Mouse (Mus musculus): ENCODE measurements around the gene Ubn1. TPM values are rescaled to one million over a fixed set of nuclear protein-coding genes. Genes with fewer than 3 reads are reported as not detected.

The Ubn1 gene
- total and polyA plus RNA-seq, 2 experiments from 2014 or later = 8.2 to 29.8 TPM

- TF ChIP-seq CTCF (IDR thresholded peaks at IDR 0.05; ENCODE audit: low read depth) = no peak
- ATAC-seq (peak; percentile 41; the same call in 1 of the 2 replicates), DNase-seq (ENCODE audit: low spot score) (no peak)
- 52% methylated on average over 14 of the region's 14 CpGs for WGBS
- Histone ChIP-seq H3K36me3 (ENCODE audit: insufficient read depth, low read length) (no peaks in the 10 kb centered on the region), H3K27ac (no peak overlapping the region), H3K27me3 (ENCODE audit: insufficient read depth, low read length) (peaks cover 41% of the 10 kb centered on the region), H3K9me3 (ENCODE audit: low read length) (no peaks in the 10 kb centered on the region), H3K4me3 (ENCODE audit: low read length) (no peak overlapping the region), H3K9ac (replicated peaks; ENCODE audit: low read length) (no peak overlapping the region), H3K4me1 (ENCODE audit: insufficient read depth, low read length) (peaks cover 6% of the 10 kb centered on the region; the same call in 1 of the 2 replicates), H3K4me2 (ENCODE audit: low read depth, low read length) (no peak overlapping the region)
Measured at GRCm38 (mm10) chr16:5134623-5135330, 84.9 kb downstream of the Ubn1 start.

- Histone ChIP-seq H3K9ac (replicated peaks; ENCODE audit: low read length) (no peak overlapping the region), H3K27me3 (ENCODE audit: insufficient read depth, low read length) (peaks cover 35% of the 10 kb centered on the region), H3K36me3 (ENCODE audit: insufficient read depth, low read length) (no peaks in the 10 kb centered on the region), H3K4me1 (ENCODE audit: insufficient read depth, low read length) (peaks cover 6% of the 10 kb centered on the region; the same call in 1 of the 2 replicates), H3K4me3 (ENCODE audit: low read length) (no peak overlapping the region), H3K9me3 (ENCODE audit: low read length) (no peaks in the 10 kb centered on the region), H3K27ac (no peak overlapping the region), H3K4me2 (ENCODE audit: low read depth, low read length) (no peak overlapping the region)
- 70% methylated on average over 8 of the region's 8 CpGs for WGBS
- no peak for TF ChIP-seq CTCF (IDR thresholded peaks at IDR 0.05; ENCODE audit: low read depth)
- ATAC-seq (no peak), DNase-seq (ENCODE audit: low spot score) (no peak)
Measured at GRCm38 (mm10) chr16:5135551-5136261, 85.8 kb downstream of the Ubn1 start.

Other genes with a start within 250 kb of the Ubn1 start
- gene 4930562C15Rik, start 214.6 kb upstream of the Ubn1 start, total RNA-seq (2014; rRNA removed) = 0.47 TPM in 1 of 2 replicates, not detected in the other
- gene 4930562C15Rik, start 214.6 kb upstream of the Ubn1 start, polyA plus RNA-seq (2015; fragmentation: Nextera tagmentation; extraction: Ambion mirVana) = 0.29 and 0.31 TPM in 2 replicates
- 37.6 and 38.8 TPM in 2 replicates for gene Ubald1, start 169.7 kb upstream of the Ubn1 start, total RNA-seq (2014; rRNA removed)
- gene Ubald1, start 169.7 kb upstream of the Ubn1 start, polyA plus RNA-seq (2015; fragmentation: Nextera tagmentation; extraction: Ambion mirVana) = 66.3 and 66.6 TPM in 2 replicates
- 217 and 235 TPM in 2 replicates for gene Mgrn1, start 163.8 kb upstream of the Ubn1 start, total RNA-seq (2014; rRNA removed)
- 123 and 126 TPM in 2 replicates for gene Mgrn1, start 163.8 kb upstream of the Ubn1 start, polyA plus RNA-seq (2015; fragmentation: Nextera tagmentation; extraction: Ambion mirVana)
- 29.8 and 43.0 TPM in 2 replicates for gene Nudt16l1, start 111.3 kb upstream of the Ubn1 start, total RNA-seq (2014; rRNA removed)
- gene Nudt16l1, start 111.3 kb upstream of the Ubn1 start, polyA plus RNA-seq (2015; fragmentation: Nextera tagmentation; extraction: Ambion mirVana) = 119 and 121 TPM in 2 replicates
- gene Anks3, start 85.9 kb upstream of the Ubn1 start, total RNA-seq (2014; rRNA removed) = 35.0 and 47.7 TPM in 2 replicates
- gene Anks3, start 85.9 kb upstream of the Ubn1 start, polyA plus RNA-seq (2015; fragmentation: Nextera tagmentation; extraction: Ambion mirVana) = 38.0 and 44.1 TPM in 2 replicates
- gene Sept12, start 52.2 kb upstream of the Ubn1 start, total RNA-seq (2014; rRNA removed) = not detected in 2 replicates
- not detected in 2 replicates for gene Sept12, start 52.2 kb upstream of the Ubn1 start, polyA plus RNA-seq (2015; fragmentation: Nextera tagmentation; extraction: Ambion mirVana)
- not detected in 2 replicates for gene Smim22, start 42.8 kb upstream of the Ubn1 start, total RNA-seq (2014; rRNA removed)
- 6.5 and 6.6 TPM in 2 replicates for gene Smim22, start 42.8 kb upstream of the Ubn1 start, polyA plus RNA-seq (2015; fragmentation: Nextera tagmentation; extraction: Ambion mirVana)
- 105 and 126 TPM in 2 replicates for gene Rogdi, start 36.5 kb upstream of the Ubn1 start, total RNA-seq (2014; rRNA removed)
- 142 and 148 TPM in 2 replicates for gene Rogdi, start 36.5 kb upstream of the Ubn1 start, polyA plus RNA-seq (2015; fragmentation: Nextera tagmentation; extraction: Ambion mirVana)
- gene Glyr1, start 194 bp upstream of the Ubn1 start, total RNA-seq (2014; rRNA removed) = 154 and 161 TPM in 2 replicates
- 136 and 139 TPM in 2 replicates for gene Glyr1, start 194 bp upstream of the Ubn1 start, polyA plus RNA-seq (2015; fragmentation: Nextera tagmentation; extraction: Ambion mirVana)
- gene Ppl, start 82.4 kb downstream of the Ubn1 start, total RNA-seq (2014; rRNA removed) = 0.07 and 0.16 TPM in 2 replicates
- gene Ppl, start 82.4 kb downstream of the Ubn1 start, polyA plus RNA-seq (2015; fragmentation: Nextera tagmentation; extraction: Ambion mirVana) = 0.13 and 0.16 TPM in 2 replicates
- gene Sec14l5, start 97.1 kb downstream of the Ubn1 start, total RNA-seq (2014; rRNA removed) = 0.21 and 0.29 TPM in 2 replicates
- gene Sec14l5, start 97.1 kb downstream of the Ubn1 start, polyA plus RNA-seq (2015; fragmentation: Nextera tagmentation; extraction: Ambion mirVana) = 0.09 and 0.18 TPM in 2 replicates
- 8.5 and 10.0 TPM in 2 replicates for gene Nagpa, start 154.0 kb downstream of the Ubn1 start, total RNA-seq (2014; rRNA removed)
- 7.4 and 8.6 TPM in 2 replicates for gene Nagpa, start 154.0 kb downstream of the Ubn1 start, polyA plus RNA-seq (2015; fragmentation: Nextera tagmentation; extraction: Ambion mirVana)
- gene AU021092, start 172.2 kb downstream of the Ubn1 start, total RNA-seq (2014; rRNA removed) = 16.7 and 18.6 TPM in 2 replicates
- 8.3 and 9.6 TPM in 2 replicates for gene AU021092, start 172.2 kb downstream of the Ubn1 start, polyA plus RNA-seq (2015; fragmentation: Nextera tagmentation; extraction: Ambion mirVana)
- 44.4 and 53.7 TPM in 2 replicates for gene Alg1, start 183.6 kb downstream of the Ubn1 start, total RNA-seq (2014; rRNA removed)
- 38.9 and 40.6 TPM in 2 replicates for gene Alg1, start 183.6 kb downstream of the Ubn1 start, polyA plus RNA-seq (2015; fragmentation: Nextera tagmentation; extraction: Ambion mirVana)
- 13.5 and 22.0 TPM in 2 replicates for gene Eef2kmt, start 205.9 kb downstream of the Ubn1 start, total RNA-seq (2014; rRNA removed)
- 8.4 and 11.3 TPM in 2 replicates for gene Eef2kmt, start 205.9 kb downstream of the Ubn1 start, polyA plus RNA-seq (2015; fragmentation: Nextera tagmentation; extraction: Ambion mirVana)

Measured in hindbrain, postnatal 0 days (tissue).